Mouse (Mus musculus) limb, embryonic 15.5 days (tissue): Measurements from ENCODE around the gene Wdr77. TPM values are rescaled to one million over a fixed set of nuclear protein-coding genes. Genes with fewer than 3 reads are reported as not detected.
A peak's percentile ranks its signal among the peaks of the same experiment; 100 is the strongest.

Experiments
- ATAC-seq: fragments of 200-750 bp; cut with Nextera tagmentation; 2 replicates; pipeline ENCODE4 v1.8.0; 2017; ENCODE audit warnings: low read depth, moderate TSS enrichment; ENCODE audit not compliant: insufficient number of reproducible peaks, low FRiP score, low TSS enrichment
- H3K27ac ChIP-seq: fragments of 300-500 bp; sonication (generic); 2 replicates; pipeline ENCODE4 v1.5.1; 2015; ENCODE audit warnings: moderate library complexity, mild to moderate bottlenecking, inconsistent platforms
- H3K27me3 ChIP-seq: fragments of 300-500 bp; sonication (generic); 2 replicates; pipeline ENCODE4 v1.6.1; 2015; ENCODE audit warnings: inconsistent platforms
- H3K36me3 ChIP-seq: fragments of 300-500 bp; sonication (generic); 2 replicates; pipeline ENCODE4 v1.6.1; 2015; ENCODE audit warnings: inconsistent platforms
- H3K4me1 ChIP-seq: fragments of 300-500 bp; sonication (generic); 2 replicates; pipeline ENCODE4 v1.6.1; 2015; ENCODE audit warnings: inconsistent platforms
- H3K4me2 ChIP-seq: fragments of 300-500 bp; sonication (generic); 2 replicates; pipeline ENCODE4 v1.6.1; 2015; ENCODE audit warnings: mild to moderate bottlenecking, inconsistent platforms
- H3K4me3 ChIP-seq: fragments of 300-500 bp; sonication (generic); 2 replicates; pipeline ENCODE4 v1.5.1; 2015; ENCODE audit warnings: mild to moderate bottlenecking, inconsistent platforms
- H3K9ac ChIP-seq: fragments of 300-500 bp; sonication (generic); 2 replicates; pipeline ENCODE4 v1.6.1; 2015; ENCODE audit warnings: inconsistent platforms
- H3K9me3 ChIP-seq: fragments of 300-500 bp; sonication (generic); 2 replicates; pipeline ENCODE4 v1.6.1; 2016; ENCODE audit warnings: inconsistent platforms
- WGBS: fragments of 180-500 bp; shearing (Covaris S2); methylation state at CpG from one replicate; pipeline ENCODE4 v1.1.7; 2015; 5-methylcytosine and 5-hydroxymethylcytosine counted together
- polyA plus RNA-seq: library from polyadenylated mRNA; unstranded; fragments of >200 nt; fragmentation: Nextera tagmentation; extraction: Ambion mirVana; gene quantifications from 2 replicates; pipeline ENCODE4 v1.2.1, GENCODE M21; 2015

Wdr77 gene
- polyA plus RNA-seq, 1 experiment from 2014 or later, result 105 TPM

GRCm38 (mm10) chr3:105927561-105928194, 31.5 kb upstream of the Wdr77 start:
- Histone ChIP-seq H3K4me3 (no peak overlapping the region), H3K27me3 (no peaks in the 10 kb centered on the region), H3K27ac (no peak overlapping the region), H3K4me1 (no peaks in the 10 kb centered on the region), H3K4me2 (no peak overlapping the region), H3K9me3 (no peaks in the 10 kb centered on the region), H3K36me3 (no peaks in the 10 kb centered on the region), H3K9ac (no peak overlapping the region)
- no peak for ATAC-seq
- WGBS, result 75% methylated on average over 7 of the region's 7 CpGs

GRCm38 (mm10) chr3:105928195-105928569, 31.0 kb upstream of the Wdr77 start:
- Histone ChIP-seq H3K9me3 (no peaks in the 10 kb centered on the region), H3K27me3 (no peaks in the 10 kb centered on the region), H3K9ac (no peak overlapping the region), H3K27ac (no peak overlapping the region), H3K36me3 (no peaks in the 10 kb centered on the region), H3K4me2 (no peak overlapping the region), H3K4me3 (no peak overlapping the region), H3K4me1 (no peaks in the 10 kb centered on the region)
- ATAC-seq, result no peak
- WGBS, result 87% methylated on average over 3 of the region's 3 CpGs

- Histone ChIP-seq H3K27ac (no peak overlapping the region), H3K4me3 (no peak overlapping the region), H3K9me3 (no peaks in the 10 kb centered on the region), H3K4me1 (no peaks in the 10 kb centered on the region), H3K36me3 (no peaks in the 10 kb centered on the region), H3K9ac (no peak overlapping the region), H3K4me2 (no peak overlapping the region), H3K27me3 (no peaks in the 10 kb centered on the region)
- WGBS, result 83% methylated on average over 6 of the region's 6 CpGs
- no peak for ATAC-seq
Measured at GRCm38 (mm10) chr3:105928781-105929180, 30.4 kb upstream of the Wdr77 start.

- Histone ChIP-seq H3K36me3 (no peaks in the 10 kb centered on the region), H3K27ac (no peak overlapping the region), H3K27me3 (no peaks in the 10 kb centered on the region), H3K9ac (no peak overlapping the region), H3K4me1 (no peaks in the 10 kb centered on the region), H3K9me3 (no peaks in the 10 kb centered on the region), H3K4me3 (no peak overlapping the region), H3K4me2 (no peak overlapping the region)
- ATAC-seq, result no peak
- WGBS, result 80% methylated on average over 7 of the region's 7 CpGs
Measured at GRCm38 (mm10) chr3:105929821-105930220, 29.3 kb upstream of the Wdr77 start.

GRCm38 (mm10) chr3:105931095-105931494, 28.1 kb upstream of the Wdr77 start:
- no peak overlapping the region for H3K4me2 ChIP-seq
- H3K9me3 ChIP-seq, result no peaks in the 10 kb centered on the region
- H3K27ac ChIP-seq, result no peak overlapping the region
- no peaks in the 10 kb centered on the region for H3K27me3 ChIP-seq
- H3K4me3 ChIP-seq, result no peak overlapping the region
- no peaks in the 10 kb centered on the region for H3K4me1 ChIP-seq
- WGBS, result 87% methylated on average over 2 of the region's 2 CpGs
- no peak overlapping the region for H3K9ac ChIP-seq
- H3K36me3 ChIP-seq, result no peaks in the 10 kb centered on the region
- no peak for ATAC-seq

GRCm38 (mm10) chr3:105932240-105933071, 26.7 kb upstream of the Wdr77 start, which contains the start of gene I830077J02Rik:
TSS of gene I830077J02Rik (minus strand) at chr3:105932664.
- Histone ChIP-seq H3K9ac (no peak within 1 kb of the TSS), H3K27me3 (no peaks in the 10 kb centered on the region), H3K4me2 (no peak within 1 kb of the TSS), H3K4me1 (no peaks in the 10 kb centered on the region), H3K9me3 (no peaks in the 10 kb centered on the region), H3K27ac (no peak within 1 kb of the TSS), H3K4me3 (no peak within 1 kb of the TSS), H3K36me3 (no peaks in the 10 kb centered on the region)
- 74% methylated on average over 8 of the region's 8 CpGs for WGBS
- ATAC-seq, result no peak

GRCm38 (mm10) chr3:105933926-105934325, 25.2 kb upstream of the Wdr77 start:
- Histone ChIP-seq H3K27me3 (no peaks in the 10 kb centered on the region), H3K9me3 (no peaks in the 10 kb centered on the region), H3K36me3 (peaks cover 3% of the 10 kb centered on the region; the same call in 1 of the 2 replicates), H3K4me3 (no peak overlapping the region), H3K4me2 (no peak overlapping the region), H3K27ac (no peak overlapping the region), H3K4me1 (no peaks in the 10 kb centered on the region), H3K9ac (no peak overlapping the region)
- whole genome bisulfite sequencing, result 90% methylated on average over 6 of the region's 6 CpGs
- ATAC-seq, result no peak

GRCm38 (mm10) chr3:105935033-105935432, 24.1 kb upstream of the Wdr77 start:
- 70% methylated on average over 5 of the region's 5 CpGs for WGBS
- peaks cover 8% of the 10 kb centered on the region; the same call in 1 of the 2 replicates for H3K36me3 ChIP-seq
- no peak overlapping the region for H3K4me2 ChIP-seq
- H3K4me3 ChIP-seq, result no peak overlapping the region
- no peaks in the 10 kb centered on the region for H3K27me3 ChIP-seq
- no peak overlapping the region for H3K27ac ChIP-seq
- no peaks in the 10 kb centered on the region for H3K4me1 ChIP-seq
- H3K9ac ChIP-seq, result no peak overlapping the region
- no peak for ATAC-seq
- H3K9me3 ChIP-seq, result no peaks in the 10 kb centered on the region

- no peak for ATAC-seq
- Histone ChIP-seq H3K27me3 (no peaks in the 10 kb centered on the region), H3K4me3 (no peak overlapping the region), H3K9ac (no peak overlapping the region), H3K27ac (no peak overlapping the region), H3K9me3 (no peaks in the 10 kb centered on the region), H3K4me2 (no peak overlapping the region), H3K4me1 (no peaks in the 10 kb centered on the region), H3K36me3 (peaks cover 19% of the 10 kb centered on the region)
- WGBS, result 88% methylated on average over 4 of the region's 4 CpGs
Measured at GRCm38 (mm10) chr3:105936111-105936510, 23.1 kb upstream of the Wdr77 start.

- no peak overlapping the region for H3K9ac ChIP-seq
- H3K4me3 ChIP-seq, result no peak overlapping the region
- H3K4me2 ChIP-seq, result no peak overlapping the region
- ATAC-seq, result no peak
- H3K36me3 ChIP-seq, result peaks cover 66% of the 10 kb centered on the region
- H3K4me1 ChIP-seq, result no peaks in the 10 kb centered on the region
- no peak overlapping the region for H3K27ac ChIP-seq
- H3K27me3 ChIP-seq, result no peaks in the 10 kb centered on the region
- 93% methylated on average over 7 of the region's 7 CpGs for WGBS
- no peaks in the 10 kb centered on the region for H3K9me3 ChIP-seq
Measured at GRCm38 (mm10) chr3:105951348-105951747, 7.8 kb upstream of the Wdr77 start.

GRCm38 (mm10) chr3:105957235-105957634, 1.9 kb upstream of the Wdr77 start:
- H3K9me3 ChIP-seq, result no peaks in the 10 kb centered on the region
- 93% methylated on average over 1 of the region's 1 CpGs for WGBS
- H3K4me3 ChIP-seq, result no peak overlapping the region
- ATAC-seq, result no peak
- peaks cover 38% of the 10 kb centered on the region for H3K36me3 ChIP-seq
- no peak overlapping the region for H3K4me2 ChIP-seq
- no peak overlapping the region for H3K9ac ChIP-seq
- peaks cover 20% of the 10 kb centered on the region for H3K4me1 ChIP-seq
- no peak overlapping the region for H3K27ac ChIP-seq
- H3K27me3 ChIP-seq, result no peaks in the 10 kb centered on the region

GRCm38 (mm10) chr3:105958204-105958603, 965 bp upstream of the Wdr77 start:
- H3K9ac ChIP-seq, result peak overlapping the region; percentile 96
- H3K36me3 ChIP-seq, result peaks cover 38% of the 10 kb centered on the region
- H3K27ac ChIP-seq, result no peak overlapping the region
- 45% methylated on average over 5 of the region's 5 CpGs for WGBS
- ATAC-seq, result no peak
- peaks cover 20% of the 10 kb centered on the region for H3K4me1 ChIP-seq
- no peaks in the 10 kb centered on the region for H3K9me3 ChIP-seq
- H3K27me3 ChIP-seq, result no peaks in the 10 kb centered on the region
- H3K4me3 ChIP-seq, result peak overlapping the region; percentile 96
- peak overlapping the region; percentile 57 for H3K4me2 ChIP-seq
